Mouse (Mus musculus): ENCODE results near the gene Cdc42bpg. TPM values are rescaled to one million over a fixed set of nuclear protein-coding genes. Genes with fewer than 3 reads are reported as not detected.

The Cdc42bpg gene
- polyA plus RNA-seq, 1 experiment from 2014 or later = 0.56 TPM

DNA sequence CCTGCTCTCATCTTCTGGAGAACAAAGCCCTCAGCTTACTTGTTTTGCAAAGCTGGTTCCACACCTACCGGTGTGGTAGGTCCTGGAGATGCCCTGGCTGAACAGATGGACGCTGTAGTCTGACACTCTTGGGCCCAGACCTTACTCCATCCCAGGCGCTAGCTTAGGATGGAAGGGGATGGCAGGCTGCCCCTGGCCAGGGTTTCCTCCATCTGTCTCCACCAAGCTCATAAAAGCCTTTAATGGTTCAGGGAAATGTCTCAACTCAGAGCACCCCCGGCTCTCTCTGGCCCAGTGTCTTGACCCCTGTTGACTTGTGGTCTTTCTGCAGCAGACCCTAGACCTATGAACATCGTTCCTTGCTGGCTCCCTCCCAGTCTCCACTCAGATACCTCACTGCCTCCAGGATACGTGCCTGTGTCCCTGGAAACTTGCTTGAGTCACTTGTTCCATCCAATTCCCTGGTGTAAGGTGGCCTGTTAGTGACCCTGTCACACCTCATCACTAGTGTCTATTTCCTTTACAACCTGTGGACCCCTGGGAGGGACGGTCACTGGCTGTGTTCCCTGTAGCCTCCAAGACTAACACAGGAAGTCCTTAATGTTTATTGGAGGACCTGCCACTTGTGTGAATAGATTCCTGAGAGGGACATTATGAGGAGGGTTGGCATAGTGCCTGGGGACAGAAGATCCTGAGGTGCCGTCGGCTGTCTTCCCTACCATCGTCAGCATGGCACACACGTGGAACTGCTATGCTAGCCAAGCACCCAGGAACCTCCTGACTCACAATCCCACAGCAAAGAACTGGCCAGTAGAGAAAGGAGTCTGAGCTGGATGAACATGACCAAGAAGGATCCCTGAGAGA lies 38.7 kb upstream of the Cdc42bpg start:
- Histone ChIP-seq H3K9ac (no peak overlapping the region), H3K36me3 (replicated peaks; ENCODE audit: control insufficient read depth, insufficient read depth) (peaks cover 3% of the 10 kb centered on the region; the same call in 1 of the 2 replicates), H3K9me3 (ENCODE audit: control insufficient read depth, low read length) (no peaks in the 10 kb centered on the region), H3K27me3 (ENCODE audit: control insufficient read depth, insufficient read depth, low read length) (no peaks in the 10 kb centered on the region), H3K4me3 (replicated peaks; ENCODE audit: low read length) (no peak overlapping the region), H3K4me2 (replicated peaks) (no peak overlapping the region), H3K4me1 (replicated peaks; ENCODE audit: control insufficient read depth, insufficient read depth, low read length) (no peaks in the 10 kb centered on the region), H3K27ac (no peak overlapping the region)
- ATAC-seq (ENCODE audit: low FRiP score) (no peak), DNase-seq (ENCODE audit: low spot score) (no peak)
- 74% methylated on average over 11 of the region's 11 CpGs for WGBS

DNA sequence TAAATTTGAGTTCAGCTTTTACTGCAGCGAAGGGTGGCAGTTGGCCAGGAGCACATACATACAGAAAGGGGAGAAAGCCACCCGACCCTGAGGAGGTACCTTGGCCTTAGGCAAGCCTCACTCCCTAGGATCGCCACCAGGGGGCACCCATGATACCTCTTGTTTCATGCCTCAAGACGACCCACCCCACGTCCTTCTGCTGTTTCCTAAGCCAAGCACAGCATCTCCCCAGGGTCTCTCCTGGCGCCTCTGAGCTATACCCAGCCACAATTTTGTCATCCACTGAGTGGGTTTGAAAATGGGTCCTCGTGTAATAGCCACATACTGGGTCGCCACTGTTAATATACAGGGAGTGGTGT lies 38.1 kb upstream of the Cdc42bpg start:
- Histone ChIP-seq H3K9ac (no peak overlapping the region), H3K27me3 (ENCODE audit: control insufficient read depth, insufficient read depth, low read length) (no peaks in the 10 kb centered on the region), H3K27ac (no peak overlapping the region), H3K4me2 (replicated peaks) (no peak overlapping the region), H3K4me3 (replicated peaks; ENCODE audit: low read length) (no peak overlapping the region), H3K9me3 (ENCODE audit: control insufficient read depth, low read length) (no peaks in the 10 kb centered on the region), H3K36me3 (replicated peaks; ENCODE audit: control insufficient read depth, insufficient read depth) (no peaks in the 10 kb centered on the region), H3K4me1 (replicated peaks; ENCODE audit: control insufficient read depth, insufficient read depth, low read length) (no peaks in the 10 kb centered on the region)
- peak; percentile 69; the same call in 1 of the 2 replicates for ATAC-seq (ENCODE audit: low FRiP score)
- peak; percentile 89 for DNase-seq (ENCODE audit: low spot score)
- 16% methylated on average over 8 of the region's 8 CpGs for WGBS

DNA sequence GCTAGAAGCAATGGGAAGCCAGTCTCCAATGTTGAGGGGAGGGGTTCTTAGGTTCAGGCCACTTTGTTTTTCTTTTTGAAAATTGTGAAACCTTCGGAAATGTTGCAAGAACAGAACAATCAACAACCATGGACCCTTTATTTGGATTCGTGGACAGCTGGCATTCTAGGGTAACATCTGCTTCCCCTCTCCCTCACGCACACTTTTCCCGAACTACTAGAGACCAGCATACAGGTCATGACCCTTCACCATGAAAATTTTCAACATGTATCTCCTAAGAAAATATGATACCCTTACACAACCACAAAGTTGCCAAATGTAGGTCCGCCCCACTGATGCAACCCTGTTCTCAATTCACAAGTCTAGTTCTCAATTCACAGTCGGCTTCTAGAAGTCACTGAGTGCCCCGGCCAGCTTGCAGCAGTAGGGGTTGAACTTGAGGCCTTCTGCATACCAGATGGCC lies 37.6 kb upstream of the Cdc42bpg start:
- Histone ChIP-seq H3K9ac (no peak overlapping the region), H3K4me1 (replicated peaks; ENCODE audit: control insufficient read depth, insufficient read depth, low read length) (no peaks in the 10 kb centered on the region), H3K4me2 (replicated peaks) (no peak overlapping the region), H3K27ac (no peak overlapping the region), H3K4me3 (replicated peaks; ENCODE audit: low read length) (no peak overlapping the region), H3K9me3 (ENCODE audit: control insufficient read depth, low read length) (no peaks in the 10 kb centered on the region), H3K27me3 (ENCODE audit: control insufficient read depth, insufficient read depth, low read length) (no peaks in the 10 kb centered on the region), H3K36me3 (replicated peaks; ENCODE audit: control insufficient read depth, insufficient read depth) (no peaks in the 10 kb centered on the region)
- DNase-seq (ENCODE audit: low spot score) (no peak), ATAC-seq (ENCODE audit: low FRiP score) (no peak)
- WGBS = 81% methylated on average over 7 of the region's 7 CpGs

DNA sequence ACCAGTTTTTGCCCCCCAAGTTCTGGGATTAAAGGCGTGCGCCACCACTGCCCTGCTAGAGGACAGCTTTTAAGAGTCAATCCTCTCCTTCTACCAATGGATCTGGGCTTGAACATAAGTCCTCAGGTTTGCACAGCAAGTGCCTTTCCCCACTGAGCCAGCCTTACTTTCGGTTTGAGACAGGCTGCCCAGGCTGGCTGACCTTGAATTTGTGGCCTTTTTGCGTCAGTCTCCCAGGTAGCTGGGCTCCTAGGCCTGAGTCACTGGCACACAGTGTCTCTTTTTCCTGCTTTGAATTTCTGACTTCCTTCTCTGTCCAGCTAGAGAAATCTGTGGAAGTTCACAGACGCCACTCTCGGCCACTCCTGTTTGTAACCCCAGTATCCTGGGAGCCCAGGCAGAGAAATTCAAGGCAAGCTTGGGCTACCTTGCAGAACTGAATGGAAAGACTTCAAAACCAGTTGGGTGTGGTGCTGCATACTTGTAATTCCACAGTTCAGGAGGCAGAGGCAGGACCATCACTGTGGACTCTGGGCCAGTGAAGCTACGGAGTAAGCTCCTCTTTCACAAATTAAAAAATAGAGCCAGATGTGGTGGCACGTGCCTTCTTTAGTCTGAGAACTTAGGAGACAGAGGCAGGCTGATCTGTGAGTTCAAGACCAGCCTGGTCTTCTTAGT lies 36.3 kb upstream of the Cdc42bpg start:
- Histone ChIP-seq H3K4me1 (replicated peaks; ENCODE audit: control insufficient read depth, insufficient read depth, low read length) (no peaks in the 10 kb centered on the region), H3K9me3 (ENCODE audit: control insufficient read depth, low read length) (no peaks in the 10 kb centered on the region), H3K4me2 (replicated peaks) (no peak overlapping the region), H3K36me3 (replicated peaks; ENCODE audit: control insufficient read depth, insufficient read depth) (no peaks in the 10 kb centered on the region), H3K9ac (no peak overlapping the region), H3K4me3 (replicated peaks; ENCODE audit: low read length) (no peak overlapping the region), H3K27ac (no peak overlapping the region), H3K27me3 (ENCODE audit: control insufficient read depth, insufficient read depth, low read length) (no peaks in the 10 kb centered on the region)
- DNase-seq (ENCODE audit: low spot score) (no peak), ATAC-seq (ENCODE audit: low FRiP score) (no peak)
- 88% methylated on average over 8 of the region's 8 CpGs for WGBS

DNA sequence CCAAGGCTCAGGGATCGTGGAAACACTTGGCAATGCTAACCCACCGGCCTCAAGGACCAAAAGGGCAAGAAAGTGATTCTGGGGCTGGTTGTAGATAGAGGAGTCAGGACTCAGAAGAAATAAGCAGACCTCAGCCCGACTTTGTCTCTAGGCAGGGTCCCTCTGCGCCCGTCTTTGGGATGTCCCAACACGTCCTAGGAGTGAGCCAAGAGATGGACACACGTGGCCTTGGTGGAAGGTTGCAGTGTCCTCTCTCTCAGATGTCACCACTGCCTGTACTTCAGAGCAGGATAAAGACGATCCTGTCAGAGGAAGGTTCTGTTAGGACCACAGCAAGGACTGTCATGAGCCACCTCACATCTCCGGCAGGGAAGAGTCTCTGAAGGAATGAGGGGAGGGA lies 35.6 kb upstream of the Cdc42bpg start:
- ATAC-seq (ENCODE audit: low FRiP score) = no peak
- H3K36me3 ChIP-seq (replicated peaks; ENCODE audit: control insufficient read depth, insufficient read depth) = no peaks in the 10 kb centered on the region
- H3K4me3 ChIP-seq (replicated peaks; ENCODE audit: low read length) = no peak overlapping the region
- H3K9me3 ChIP-seq (ENCODE audit: control insufficient read depth, low read length) = no peaks in the 10 kb centered on the region
- DNase-seq (ENCODE audit: low spot score) = no peak
- H3K4me1 ChIP-seq (replicated peaks; ENCODE audit: control insufficient read depth, insufficient read depth, low read length) = peaks cover 2% of the 10 kb centered on the region; the same call in 1 of the 2 replicates
- H3K9ac ChIP-seq = no peak overlapping the region
- H3K27me3 ChIP-seq (ENCODE audit: control insufficient read depth, insufficient read depth, low read length) = no peaks in the 10 kb centered on the region
- H3K4me2 ChIP-seq (replicated peaks) = no peak overlapping the region
- no peak overlapping the region for H3K27ac ChIP-seq
- 58% methylated on average over 9 of the region's 9 CpGs for WGBS

DNA sequence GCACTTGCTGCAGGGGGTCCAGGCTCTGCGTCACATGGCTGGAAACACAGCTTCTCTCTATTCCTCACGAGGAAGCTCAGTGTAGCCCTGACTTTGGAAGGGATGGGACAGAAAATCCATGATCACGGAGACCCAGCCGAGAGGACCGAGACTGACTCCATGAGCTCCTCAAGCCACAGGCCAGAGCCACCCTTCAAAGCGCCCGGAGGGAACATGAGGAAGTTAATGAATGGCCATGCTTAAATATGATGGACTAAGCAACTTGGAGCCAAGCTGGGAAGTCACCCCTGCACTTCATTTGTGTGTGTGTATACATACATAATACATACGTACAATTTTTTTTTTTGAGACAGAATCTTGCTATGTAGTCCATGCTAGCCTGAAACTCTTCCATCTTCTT lies 35.0 kb upstream of the Cdc42bpg start:
- 37% methylated on average over 8 of the region's 8 CpGs for WGBS
- no peaks in the 10 kb centered on the region for H3K9me3 ChIP-seq (ENCODE audit: control insufficient read depth, low read length)
- DNase-seq (ENCODE audit: low spot score) (no peak), ATAC-seq (ENCODE audit: low FRiP score) (no peak)
- no peaks in the 10 kb centered on the region for H3K27me3 ChIP-seq (ENCODE audit: control insufficient read depth, insufficient read depth, low read length)
- no peak overlapping the region for H3K9ac ChIP-seq
- no peak overlapping the region for H3K4me3 ChIP-seq (replicated peaks; ENCODE audit: low read length)
- H3K27ac ChIP-seq = no peak overlapping the region
- H3K4me1 ChIP-seq (replicated peaks; ENCODE audit: control insufficient read depth, insufficient read depth, low read length) = peaks cover 7% of the 10 kb centered on the region; the same call in 1 of the 2 replicates
- H3K36me3 ChIP-seq (replicated peaks; ENCODE audit: control insufficient read depth, insufficient read depth) = no peaks in the 10 kb centered on the region
- H3K4me2 ChIP-seq (replicated peaks) = no peak overlapping the region

DNA sequence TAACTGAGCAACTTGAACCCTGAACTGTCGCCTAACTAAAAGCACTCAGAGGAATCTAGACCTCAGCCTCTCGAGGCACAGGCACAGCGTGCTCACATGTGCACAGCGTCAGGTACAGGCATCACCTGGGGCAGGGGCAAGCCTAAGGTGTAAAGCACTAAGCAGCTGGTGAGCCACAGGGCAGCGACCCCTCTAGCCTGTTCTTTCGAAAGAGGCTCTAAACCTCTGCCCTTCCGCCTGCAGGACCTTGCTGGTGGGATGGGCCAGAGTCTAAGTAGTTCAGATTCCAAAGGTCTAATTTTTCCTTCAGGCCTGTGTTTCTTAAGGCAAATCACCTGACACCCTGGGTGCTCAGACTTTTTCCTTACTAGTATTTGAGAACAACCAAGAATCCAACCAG lies 34.2 kb upstream of the Cdc42bpg start:
- DNase-seq (ENCODE audit: low spot score) (no peak), ATAC-seq (ENCODE audit: low FRiP score) (no peak)
- no peak overlapping the region for H3K9ac ChIP-seq
- no peaks in the 10 kb centered on the region for H3K9me3 ChIP-seq (ENCODE audit: control insufficient read depth, low read length)
- H3K27me3 ChIP-seq (ENCODE audit: control insufficient read depth, insufficient read depth, low read length) = no peaks in the 10 kb centered on the region
- H3K36me3 ChIP-seq (replicated peaks; ENCODE audit: control insufficient read depth, insufficient read depth) = no peaks in the 10 kb centered on the region
- H3K4me2 ChIP-seq (replicated peaks) = no peak overlapping the region
- H3K4me1 ChIP-seq (replicated peaks; ENCODE audit: control insufficient read depth, insufficient read depth, low read length) = peaks cover 8% of the 10 kb centered on the region; the same call in 1 of the 2 replicates
- H3K27ac ChIP-seq = no peak overlapping the region
- H3K4me3 ChIP-seq (replicated peaks; ENCODE audit: low read length) = no peak overlapping the region
- 71% methylated on average over 7 of the region's 7 CpGs for WGBS

DNA sequence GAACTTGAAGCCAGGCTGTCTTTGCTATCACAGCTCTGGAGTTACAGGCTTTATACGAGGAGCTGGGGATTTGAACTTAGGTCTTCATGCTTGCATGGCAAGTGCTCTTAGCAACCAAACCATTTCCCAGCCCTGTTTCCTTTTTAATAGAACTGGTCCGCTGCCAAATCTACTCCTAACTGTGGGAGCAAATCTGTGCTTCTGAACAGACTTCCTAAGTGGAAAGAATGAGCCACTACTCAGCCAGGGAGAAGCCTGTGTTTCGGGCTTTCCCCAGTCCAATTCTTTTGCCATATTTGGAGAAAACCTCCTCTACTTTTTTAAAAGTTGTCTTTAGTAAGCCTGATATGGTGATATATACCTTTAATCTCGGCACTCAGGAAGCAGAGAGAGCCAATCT lies 33.5 kb upstream of the Cdc42bpg start:
- Histone ChIP-seq H3K4me3 (replicated peaks; ENCODE audit: low read length) (no peak overlapping the region), H3K36me3 (replicated peaks; ENCODE audit: control insufficient read depth, insufficient read depth) (no peaks in the 10 kb centered on the region), H3K4me2 (replicated peaks) (no peak overlapping the region), H3K27me3 (ENCODE audit: control insufficient read depth, insufficient read depth, low read length) (no peaks in the 10 kb centered on the region), H3K4me1 (replicated peaks; ENCODE audit: control insufficient read depth, insufficient read depth, low read length) (peaks cover 11% of the 10 kb centered on the region), H3K27ac (no peak overlapping the region), H3K9me3 (ENCODE audit: control insufficient read depth, low read length) (no peaks in the 10 kb centered on the region), H3K9ac (no peak overlapping the region)
- ATAC-seq (ENCODE audit: low FRiP score) (no peak), DNase-seq (ENCODE audit: low spot score) (no peak)
- 87% methylated on average over 4 of the region's 4 CpGs for WGBS

DNA sequence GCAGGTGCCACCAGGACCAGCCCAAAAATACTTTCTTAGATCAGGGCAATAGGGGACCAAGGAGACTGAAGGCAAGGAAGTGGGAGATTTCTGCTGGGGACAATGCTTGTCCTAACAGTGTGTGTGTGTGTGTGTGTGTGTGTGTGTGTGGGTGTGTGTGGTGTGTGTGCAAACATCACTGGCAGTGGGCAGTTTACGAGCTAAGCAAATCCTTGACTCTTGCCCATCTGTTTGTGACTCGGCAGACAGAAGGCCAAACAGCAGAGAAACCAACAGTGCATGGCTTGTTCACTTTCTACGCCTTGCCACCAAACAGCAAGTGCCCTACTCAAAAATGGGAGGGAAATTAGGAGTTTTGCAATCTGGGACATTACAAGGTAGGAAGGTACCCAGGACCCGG lies 32.7 kb upstream of the Cdc42bpg start:
- Histone ChIP-seq H3K36me3 (replicated peaks; ENCODE audit: control insufficient read depth, insufficient read depth) (no peaks in the 10 kb centered on the region), H3K9me3 (ENCODE audit: control insufficient read depth, low read length) (no peaks in the 10 kb centered on the region), H3K4me3 (replicated peaks; ENCODE audit: low read length) (no peak overlapping the region), H3K4me1 (replicated peaks; ENCODE audit: control insufficient read depth, insufficient read depth, low read length) (peaks cover 20% of the 10 kb centered on the region), H3K27me3 (ENCODE audit: control insufficient read depth, insufficient read depth, low read length) (no peaks in the 10 kb centered on the region), H3K9ac (no peak overlapping the region), H3K27ac (no peak overlapping the region), H3K4me2 (replicated peaks) (no peak overlapping the region)
- 87% methylated on average over 4 of the region's 4 CpGs for WGBS
- no peak for ATAC-seq (ENCODE audit: low FRiP score)
- DNase-seq (ENCODE audit: low spot score) = no peak

Measured in hindbrain, embryonic 14.5 days (tissue).